Mouse (Mus musculus) embryonic facial prominence, embryonic 11.5 days (tissue): ENCODE data around the gene Shq1. TPM values are rescaled to one million over a fixed set of nuclear protein-coding genes. Genes with fewer than 3 reads are reported as not detected.

Source experiments
- ATAC-seq: fragments of 200-750 bp; cut with Nextera tagmentation; replicated peaks from 2 replicates; pipeline ENCODE4 v1.8.0; 2017; ENCODE audit warnings: low read depth; ENCODE audit not compliant: insufficient number of reproducible peaks, low FRiP score, low TSS enrichment
- DNase-seq: peaks from one replicate; pipeline ENCODE4 v3.0.0-alpha.2; 2015; ENCODE audit warnings: low spot score
- H3K27ac ChIP-seq: fragments of 300-500 bp; sonication (generic); replicated peaks from 2 replicates; pipeline ENCODE4 v1.5.1; 2014; ENCODE audit warnings: mild to moderate bottlenecking, low read depth, low read length, control low read depth
- H3K27me3 ChIP-seq: fragments of 300-500 bp; sonication (generic); 2 replicates; pipeline ENCODE4 v1.6.1; 2014; ENCODE audit warnings: mild to moderate bottlenecking, low read length, moderate library complexity, mixed read lengths; ENCODE audit not compliant: control insufficient read depth, insufficient read depth
- H3K36me3 ChIP-seq: fragments of 300-500 bp; sonication (generic); replicated peaks from 2 replicates; pipeline ENCODE4 v1.6.1; 2014; ENCODE audit warnings: low read depth, mild to moderate bottlenecking, low read length, moderate library complexity, mixed read lengths; ENCODE audit not compliant: control insufficient read depth, insufficient read depth
- H3K4me1 ChIP-seq: fragments of 300-500 bp; sonication (generic); 2 replicates; pipeline ENCODE4 v1.6.1; 2014; ENCODE audit warnings: low read length, mixed read lengths; ENCODE audit not compliant: control insufficient read depth, insufficient read depth
- H3K4me2 ChIP-seq: fragments of 300-500 bp; sonication (generic); 2 replicates; pipeline ENCODE4 v1.6.1; 2014; ENCODE audit warnings: low read depth, mild to moderate bottlenecking, control low read depth, low read length, moderate library complexity
- H3K4me3 ChIP-seq: fragments of 300-500 bp; sonication (generic); 2 replicates; pipeline ENCODE4 v1.5.1; 2014; ENCODE audit warnings: low read depth, low read length, control low read depth
- H3K9ac ChIP-seq: fragments of 300-500 bp; sonication (generic); replicated peaks from 2 replicates; pipeline ENCODE4 v1.6.1; 2014; ENCODE audit warnings: mild to moderate bottlenecking, control low read depth, low read length
- H3K9me3 ChIP-seq: fragments of 300-500 bp; sonication (generic); replicated peaks from 2 replicates; pipeline ENCODE4 v1.6.1; 2016; ENCODE audit warnings: mild to moderate bottlenecking, low read length, inconsistent platforms, mixed read lengths; ENCODE audit not compliant: control insufficient read depth
- WGBS: fragments of 180-500 bp; shearing (Covaris S2); extraction: QIAGEN DNeasy Blood & Tissue Kit; methylation state at CpG from one replicate; pipeline ENCODE4 v1.1.7; 2014; 5-methylcytosine and 5-hydroxymethylcytosine counted together
- polyA plus RNA-seq: library from polyadenylated mRNA; unstranded; fragments of >200 nt; fragmentation: Nextera tagmentation; extraction: Ambion mirVana; gene quantifications from 2 replicates; pipeline ENCODE4 v1.2.1, GENCODE M21; 2014

Shq1 gene
- polyA plus RNA-seq, 1 experiment from 2014 or later = 17.5 TPM

GRCm38 (mm10) chr6:100708996-100709395 lies 38.0 kb upstream of the Shq1 start:
- ATAC-seq (no peak), DNase-seq (no peak)
- H3K9me3 ChIP-seq = no peaks in the 10 kb centered on the region
- 84% methylated on average over 9 of the region's 9 CpGs for WGBS
- H3K4me1 ChIP-seq = peaks cover 2% of the 10 kb centered on the region; the same call in 1 of the 2 replicates
- H3K9ac ChIP-seq = no peak overlapping the region
- no peaks in the 10 kb centered on the region for H3K36me3 ChIP-seq
- H3K27me3 ChIP-seq = no peaks in the 10 kb centered on the region
- no peak overlapping the region for H3K4me3 ChIP-seq
- H3K4me2 ChIP-seq = no peak overlapping the region
- H3K27ac ChIP-seq = no peak overlapping the region

DNA sequence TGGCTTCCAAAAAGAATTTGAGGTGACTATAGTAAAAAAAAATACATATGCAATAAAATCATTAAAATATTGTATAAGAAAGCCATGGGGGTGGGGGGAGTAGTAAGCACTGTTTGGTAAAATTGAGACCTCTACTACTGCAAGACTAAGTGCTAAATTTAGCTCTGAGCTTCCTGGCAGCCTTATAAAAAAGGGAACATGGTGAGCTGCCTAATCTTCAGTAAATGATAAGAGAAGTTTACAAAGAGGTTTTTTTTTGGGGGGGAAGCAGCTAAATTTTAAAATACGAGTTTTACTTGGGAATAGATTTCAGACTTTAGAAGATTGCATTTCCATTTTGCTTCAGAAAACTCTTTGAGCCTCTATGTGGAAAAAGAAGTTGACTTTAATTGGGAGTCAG lies 37.3 kb upstream of the Shq1 start:
- Histone ChIP-seq H3K4me3 (no peak overlapping the region), H3K36me3 (no peaks in the 10 kb centered on the region), H3K9me3 (no peaks in the 10 kb centered on the region), H3K4me1 (peaks cover 2% of the 10 kb centered on the region; the same call in 1 of the 2 replicates), H3K27ac (no peak overlapping the region), H3K4me2 (no peak overlapping the region), H3K27me3 (no peaks in the 10 kb centered on the region), H3K9ac (no peak overlapping the region)
- ATAC-seq (no peak), DNase-seq (no peak)
- WGBS = 82% methylated on average over 1 of the region's 1 CpGs

DNA sequence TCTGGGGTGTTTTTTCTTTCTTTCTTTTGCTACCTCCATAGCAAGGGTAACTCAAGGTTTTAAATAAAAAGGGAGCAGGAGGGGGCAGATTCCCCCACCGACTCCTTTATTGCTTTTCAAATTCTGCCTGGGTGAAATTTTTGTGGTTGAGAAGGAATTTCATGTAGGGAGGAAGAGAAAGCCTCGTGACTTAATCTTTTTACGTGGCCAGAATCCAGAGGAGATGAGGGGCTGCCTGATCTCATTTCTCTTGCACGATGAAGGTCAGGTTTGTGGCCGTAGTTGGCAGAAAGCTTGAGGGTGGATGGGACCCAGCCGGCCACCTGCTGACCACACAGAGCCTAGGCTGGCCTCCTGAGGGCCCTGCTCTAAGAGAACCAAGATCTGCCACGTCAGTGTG lies 36.6 kb upstream of the Shq1 start:
- Histone ChIP-seq H3K27ac (no peak overlapping the region), H3K9ac (no peak overlapping the region), H3K4me3 (no peak overlapping the region), H3K36me3 (no peaks in the 10 kb centered on the region), H3K27me3 (no peaks in the 10 kb centered on the region), H3K4me2 (no peak overlapping the region), H3K4me1 (peaks cover 2% of the 10 kb centered on the region; the same call in 1 of the 2 replicates), H3K9me3 (no peaks in the 10 kb centered on the region)
- 43% methylated on average over 7 of the region's 7 CpGs for WGBS
- DNase-seq (no peak), ATAC-seq (no peak)

GRCm38 (mm10) chr6:100706861-100707260 lies 35.9 kb upstream of the Shq1 start:
- ATAC-seq = no peak
- no peak for DNase-seq
- Histone ChIP-seq H3K4me2 (no peak overlapping the region), H3K27me3 (no peaks in the 10 kb centered on the region), H3K9ac (no peak overlapping the region), H3K9me3 (no peaks in the 10 kb centered on the region), H3K4me3 (no peak overlapping the region), H3K4me1 (peaks cover 2% of the 10 kb centered on the region; the same call in 1 of the 2 replicates), H3K27ac (no peak overlapping the region), H3K36me3 (no peaks in the 10 kb centered on the region)
- 83% methylated on average over 6 of the region's 6 CpGs for WGBS

GRCm38 (mm10) chr6:100705366-100705811 lies 34.4 kb upstream of the Shq1 start:
- Histone ChIP-seq H3K9me3 (no peaks in the 10 kb centered on the region), H3K36me3 (no peaks in the 10 kb centered on the region), H3K4me1 (peaks cover 2% of the 10 kb centered on the region; the same call in 1 of the 2 replicates), H3K27me3 (no peaks in the 10 kb centered on the region), H3K27ac (peak overlapping the region; percentile 47; the same call in 1 of the 2 replicates), H3K9ac (peak overlapping the region; percentile 83), H3K4me3 (peak overlapping the region; percentile 80), H3K4me2 (peak overlapping the region; percentile 95)
- ATAC-seq (no peak), DNase-seq (peak; percentile 52)
- under 1% methylated on average over 15 of the region's 15 CpGs for WGBS

DNA sequence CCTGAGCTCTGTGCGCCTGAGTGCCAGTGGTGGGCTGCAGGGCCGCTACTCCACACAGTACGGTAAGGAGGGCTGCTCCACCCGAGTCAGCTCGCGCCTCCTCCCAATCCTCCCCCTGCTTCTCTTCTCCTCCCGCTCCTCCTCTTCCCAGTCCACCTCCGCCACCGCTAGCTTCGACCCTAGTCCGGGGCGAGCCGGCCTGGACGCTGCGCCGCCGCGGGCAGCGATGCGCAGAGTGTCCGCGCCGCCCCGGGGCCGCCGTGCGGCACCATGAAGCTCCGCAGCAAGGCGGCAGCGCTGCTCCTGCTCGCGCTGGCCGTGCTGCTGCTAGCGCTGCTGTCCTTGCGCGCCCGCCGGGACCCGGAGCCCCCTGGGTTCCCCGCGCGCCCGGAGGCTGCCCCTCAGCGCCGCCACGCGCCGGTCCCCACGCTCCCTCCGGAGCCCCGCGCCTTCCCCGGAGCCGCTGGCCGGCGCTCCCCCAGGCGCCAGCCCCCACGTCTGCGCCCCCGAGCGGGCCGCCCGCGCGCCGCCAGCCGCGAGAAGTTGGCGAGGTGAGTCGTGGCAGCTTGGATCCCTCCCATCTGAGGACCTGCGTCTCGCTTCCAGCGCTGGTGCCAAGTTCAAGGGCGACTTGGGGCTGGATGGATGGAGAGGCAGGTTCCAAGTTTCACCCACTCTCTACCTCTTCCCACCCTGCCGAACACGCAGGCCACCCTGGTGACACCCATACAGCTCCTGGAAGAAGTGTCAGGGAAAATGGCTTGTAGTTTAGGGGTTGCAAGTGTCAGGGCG lies 33.8 kb upstream of the Shq1 start, which contains the start of gene Gxylt2:
Gene Gxylt2, plus strand, starts transcription at position 161 of the 792 bp plus-strand sequence.
- peak; percentile 83 for DNase-seq
- ATAC-seq = peak; percentile 93
- H3K4me2 ChIP-seq = peak within 1 kb of the TSS; percentile 95
- no peaks in the 10 kb centered on the region for H3K9me3 ChIP-seq
- H3K9ac ChIP-seq = peak within 1 kb of the TSS; percentile 83
- under 1% methylated on average over 66 of the region's 77 CpGs for WGBS
- peak within 1 kb of the TSS; percentile 80 for H3K4me3 ChIP-seq
- peaks cover 2% of the 10 kb centered on the region; the same call in 1 of the 2 replicates for H3K4me1 ChIP-seq
- peak within 1 kb of the TSS; percentile 47 for H3K27ac ChIP-seq
- H3K27me3 ChIP-seq = no peaks in the 10 kb centered on the region
- no peaks in the 10 kb centered on the region for H3K36me3 ChIP-seq

DNA sequence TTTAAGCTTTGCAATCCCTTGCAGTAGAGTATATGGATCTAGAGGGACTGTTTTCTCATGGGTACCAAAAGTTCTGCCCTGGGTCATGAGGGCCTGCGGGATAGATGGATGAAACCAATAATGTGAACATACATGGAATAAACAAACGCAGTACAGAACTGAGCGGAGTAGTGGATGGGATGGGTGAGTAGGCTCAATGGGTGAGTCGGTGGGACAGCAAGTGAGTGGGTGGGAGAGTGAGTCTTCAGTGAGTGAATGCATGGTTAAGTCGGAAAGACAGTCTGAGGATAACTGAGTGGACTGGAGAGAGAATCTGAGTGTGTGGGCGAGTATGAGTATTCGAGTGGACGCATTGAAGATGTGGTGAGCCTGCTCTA lies 33.2 kb upstream of the Shq1 start:
- Histone ChIP-seq H3K9ac (peak overlapping the region; percentile 83), H3K36me3 (no peaks in the 10 kb centered on the region), H3K27ac (no peak overlapping the region; the same call in 1 of the 2 replicates), H3K4me1 (peaks cover 2% of the 10 kb centered on the region; the same call in 1 of the 2 replicates), H3K9me3 (no peaks in the 10 kb centered on the region), H3K4me3 (peak overlapping the region; percentile 80), H3K4me2 (peak overlapping the region; percentile 95), H3K27me3 (no peaks in the 10 kb centered on the region)
- ATAC-seq (peak; percentile 14; the same call in 1 of the 2 replicates), DNase-seq (no peak)
- 32% methylated on average over 8 of the region's 8 CpGs for WGBS

DNA sequence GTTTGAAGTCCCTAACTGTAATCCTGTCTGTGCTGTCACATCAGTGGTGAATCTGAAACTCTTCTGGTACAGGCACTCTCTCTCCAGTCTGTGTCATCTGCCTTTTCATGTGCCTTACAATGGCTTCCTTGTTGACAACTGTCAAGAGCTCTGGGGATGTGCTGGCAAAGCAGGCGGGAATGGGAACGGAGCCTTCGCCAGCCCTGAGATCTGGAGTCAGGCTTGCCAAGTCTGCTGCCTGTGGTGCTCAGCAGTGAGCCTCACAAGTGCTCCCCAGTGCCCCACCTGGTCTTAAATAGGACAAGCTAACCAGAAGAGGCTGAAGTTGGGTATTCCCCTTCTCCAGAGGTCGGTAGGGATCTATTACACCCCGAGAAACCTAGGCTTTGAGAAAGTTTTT lies 29.8 kb upstream of the Shq1 start:
- H3K27ac ChIP-seq = no peak overlapping the region
- no peak overlapping the region for H3K4me3 ChIP-seq
- no peaks in the 10 kb centered on the region for H3K36me3 ChIP-seq
- WGBS = 56% methylated on average over 5 of the region's 5 CpGs
- H3K9me3 ChIP-seq = no peaks in the 10 kb centered on the region
- H3K4me2 ChIP-seq = no peak overlapping the region
- H3K4me1 ChIP-seq = peaks cover 2% of the 10 kb centered on the region; the same call in 1 of the 2 replicates
- H3K9ac ChIP-seq = no peak overlapping the region
- H3K27me3 ChIP-seq = no peaks in the 10 kb centered on the region
- ATAC-seq = no peak
- no peak for DNase-seq
